Mouse (Mus musculus) limb, embryonic 14.5 days (tissue): Measurements from ENCODE around the gene Arl9. TPM values are rescaled to one million over a fixed set of nuclear protein-coding genes. Genes with fewer than 3 reads are reported as not detected.

ENCODE experiments used
- ATAC-seq: fragments of 200-750 bp; cut with Nextera tagmentation; 2 replicates; pipeline ENCODE4 v1.8.0; 2017; ENCODE audit warnings: low read depth, moderate number of reproducible peaks, moderate TSS enrichment; ENCODE audit not compliant: low FRiP score
- DNase-seq: peaks from one replicate; pipeline ENCODE4 v3.0.0-alpha.2; 2015; ENCODE audit warnings: low spot score
- H3K27ac ChIP-seq: fragments of 300-500 bp; sonication (generic); replicated peaks from 2 replicates; pipeline ENCODE4 v1.5.1; 2014; ENCODE audit warnings: low read depth, mild to moderate bottlenecking, low read length, moderate library complexity, mixed read lengths
- H3K27me3 ChIP-seq: fragments of 300-500 bp; sonication (generic); 2 replicates; pipeline ENCODE4 v1.6.1; 2014; ENCODE audit warnings: low read length, mixed read lengths; ENCODE audit not compliant: control insufficient read depth, insufficient read depth
- H3K36me3 ChIP-seq: fragments of 300-500 bp; sonication (generic); 2 replicates; pipeline ENCODE4 v1.6.1; 2014; ENCODE audit warnings: mild to moderate bottlenecking, low read length, moderate library complexity, mixed read lengths; ENCODE audit not compliant: control insufficient read depth, insufficient read depth
- H3K4me1 ChIP-seq: fragments of 300-500 bp; sonication (generic); 2 replicates; pipeline ENCODE4 v1.6.1; 2014; ENCODE audit warnings: antibody characterized with exemption, low read length, mixed read lengths; ENCODE audit not compliant: control insufficient read depth, insufficient read depth
- H3K4me2 ChIP-seq: fragments of 300-500 bp; sonication (generic); replicated peaks from 2 replicates; pipeline ENCODE4 v1.6.1; 2014; ENCODE audit warnings: low read depth, mild to moderate bottlenecking, low read length, moderate library complexity; ENCODE audit not compliant: severe bottlenecking
- H3K4me3 ChIP-seq: fragments of 300-500 bp; sonication (generic); replicated peaks from 2 replicates; pipeline ENCODE4 v1.5.1; 2014; ENCODE audit warnings: low read length
- H3K9ac ChIP-seq: fragments of 300-500 bp; sonication (generic); 2 replicates; pipeline ENCODE4 v1.6.1; 2014; ENCODE audit warnings: mild to moderate bottlenecking, low read depth, low read length, moderate library complexity; ENCODE audit not compliant: severe bottlenecking
- H3K9me3 ChIP-seq: fragments of 300-500 bp; sonication (generic); 2 replicates; pipeline ENCODE4 v1.6.1; 2016; ENCODE audit warnings: low read length; ENCODE audit not compliant: control insufficient read depth
- POLR2A ChIP-seq: fragments of 200-500 bp; IDR thresholded peaks from 2 replicates; pipeline ENCODE4 v1.8.0; 2012; ENCODE audit warnings: inconsistent platforms, mild to moderate bottlenecking, moderate library complexity, borderline replicate concordance; ENCODE audit not compliant: insufficient read depth, insufficient read length; ENCODE audit errors: extremely low read depth
- WGBS: fragments of 180-500 bp; shearing (Covaris S2); extraction: QIAGEN DNeasy Blood & Tissue Kit; methylation state at CpG from one replicate; pipeline ENCODE4 v1.1.7; 2014; 5-methylcytosine and 5-hydroxymethylcytosine counted together
- polyA plus RNA-seq, 2 experiments: library from polyadenylated mRNA; depleted of rRNA in 1 of 2; stranded (reverse) in 1 of 2; unstranded in 1 of 2; fragments of >200 nt; fragmentation: Nextera tagmentation in 1 of 2; extraction: Ambion mirVana in 1 of 2; gene quantifications; 2 replicates each; pipeline versions ENCODE4 v1.2.1 to v1.2.3; 2012 to 2014

Arl9 gene
- polyA plus RNA-seq, 2 experiments: 0.58 TPM; not detected in 1

DNA sequence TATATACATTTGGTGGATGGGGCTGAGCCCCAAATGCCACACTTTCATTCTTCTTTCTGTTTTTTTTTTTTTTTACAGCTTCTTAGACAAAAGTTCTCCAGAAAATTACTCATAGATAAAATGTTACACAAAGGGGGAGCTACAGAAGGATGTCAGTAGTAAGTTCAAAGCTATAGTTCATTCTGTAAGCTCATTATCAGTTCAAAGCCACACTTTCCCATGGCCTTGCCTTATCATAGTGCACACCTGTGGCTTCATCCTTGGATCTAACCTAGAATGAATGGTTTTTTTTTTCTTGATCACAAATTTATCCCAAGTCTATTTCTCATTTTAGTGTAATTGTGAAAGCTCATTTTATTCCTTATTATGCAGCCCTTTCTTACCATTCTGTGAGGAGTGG, 35.5 kb downstream of the Arl9 start:
- no peaks in the 10 kb centered on the region for H3K27me3 ChIP-seq
- DNase-seq: no peak
- ATAC-seq: no peak
- H3K9ac ChIP-seq: no peak overlapping the region
- no peak for TF ChIP-seq POLR2A
- no peak overlapping the region for H3K27ac ChIP-seq
- H3K4me2 ChIP-seq: no peak overlapping the region
- H3K4me1 ChIP-seq: no peaks in the 10 kb centered on the region
- H3K4me3 ChIP-seq: no peak overlapping the region
- no peaks in the 10 kb centered on the region for H3K9me3 ChIP-seq
- H3K36me3 ChIP-seq: no peaks in the 10 kb centered on the region

DNA sequence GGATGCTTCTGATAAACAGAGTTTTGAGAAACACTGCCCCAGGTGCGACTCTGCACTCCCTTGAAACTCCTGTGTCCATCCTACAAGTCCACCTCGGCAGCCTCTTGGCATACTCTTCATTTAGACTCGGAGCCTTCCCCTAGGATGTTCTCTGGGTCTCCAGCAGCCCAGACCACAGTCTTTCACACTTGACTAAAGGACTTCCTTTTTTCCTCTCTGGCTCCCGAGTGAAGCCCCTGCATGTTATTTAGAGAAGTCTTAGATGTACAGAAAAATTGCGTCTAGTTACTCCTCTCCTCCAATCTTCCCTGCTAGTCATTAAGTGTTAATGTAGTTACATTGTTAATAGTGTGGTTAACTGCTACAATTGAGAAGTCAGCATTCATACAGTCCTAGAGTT, 40.5 kb downstream of the Arl9 start:
- TF ChIP-seq POLR2A: no peak
- H3K36me3 ChIP-seq: no peaks in the 10 kb centered on the region
- DNase-seq: no peak
- no peak overlapping the region for H3K9ac ChIP-seq
- H3K4me2 ChIP-seq: no peak overlapping the region
- H3K9me3 ChIP-seq: no peaks in the 10 kb centered on the region
- no peak overlapping the region for H3K27ac ChIP-seq
- no peak for ATAC-seq
- WGBS: 65% methylated on average over 5 of the region's 5 CpGs
- H3K4me3 ChIP-seq: no peak overlapping the region
- no peaks in the 10 kb centered on the region for H3K27me3 ChIP-seq
- 0 out of 2 replicates have a peak, but pooled peaks cover 3% of the 10 kb centered on the region for H3K4me1 ChIP-seq

DNA sequence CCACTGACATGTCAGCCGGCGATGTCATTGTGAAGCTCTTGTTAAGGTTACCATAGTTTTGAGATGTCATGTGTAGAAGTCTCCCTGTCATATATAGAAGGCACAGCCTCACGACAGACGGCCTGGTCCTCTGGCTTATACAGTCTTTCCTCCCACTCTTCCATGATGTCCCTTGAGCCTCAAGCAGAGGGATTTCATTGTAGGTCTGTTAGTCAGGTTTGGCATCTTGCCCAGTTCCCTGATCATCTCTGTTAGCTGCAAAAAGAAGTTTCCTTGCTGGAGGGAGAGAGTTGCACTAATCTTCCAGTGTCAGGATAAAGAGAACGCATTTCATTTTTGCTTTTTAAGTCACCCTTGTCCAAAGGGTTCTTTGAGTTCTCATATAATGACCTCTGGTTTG, 48.8 kb downstream of the Arl9 start:
- Histone ChIP-seq H3K4me2 (no peak overlapping the region), H3K27ac (no peak overlapping the region), H3K9me3 (no peaks in the 10 kb centered on the region), H3K4me3 (no peak overlapping the region), H3K4me1 (no peaks in the 10 kb centered on the region), H3K27me3 (no peaks in the 10 kb centered on the region), H3K9ac (no peak overlapping the region), H3K36me3 (no peaks in the 10 kb centered on the region)
- 95% methylated on average over 5 of the region's 5 CpGs for WGBS
- ATAC-seq (no peak), DNase-seq (no peak)
- TF ChIP-seq POLR2A: no peak

DNA sequence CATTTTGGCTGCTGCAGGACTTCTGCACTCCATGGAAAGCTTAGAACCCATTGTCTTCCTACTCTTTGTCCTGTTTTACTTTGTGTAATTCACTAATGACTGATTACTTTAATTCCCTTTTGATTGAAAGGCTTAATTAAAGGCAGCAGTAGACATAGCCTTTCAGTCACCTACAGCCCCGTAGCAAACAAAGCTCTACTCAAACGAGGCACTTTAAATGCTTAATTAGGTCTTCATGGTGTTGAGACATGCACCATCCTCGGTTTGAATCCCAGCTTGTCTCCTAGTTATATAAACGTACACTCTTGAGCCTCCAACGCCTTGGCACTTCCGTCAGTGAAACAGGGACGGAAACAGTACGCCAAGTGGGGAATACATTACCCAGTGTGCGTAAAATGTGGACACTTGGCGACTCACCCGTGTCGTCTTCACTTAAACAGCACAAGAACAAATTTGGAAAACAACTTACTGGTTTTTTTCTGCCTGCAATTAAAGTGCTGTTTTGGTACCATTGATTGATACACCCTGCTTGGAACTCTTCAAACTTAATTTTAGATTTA, 53.1 kb downstream of the Arl9 start:
- WGBS: 64% methylated on average over 12 of the region's 12 CpGs
- Histone ChIP-seq H3K27me3 (no peaks in the 10 kb centered on the region), H3K4me1 (no peaks in the 10 kb centered on the region), H3K9ac (no peak overlapping the region), H3K36me3 (no peaks in the 10 kb centered on the region), H3K27ac (no peak overlapping the region), H3K9me3 (no peaks in the 10 kb centered on the region), H3K4me2 (no peak overlapping the region), H3K4me3 (no peak overlapping the region)
- DNase-seq (no peak), ATAC-seq (no peak)
- TF ChIP-seq POLR2A: no peak

Other genes with a start within 250 kb of the Arl9 start
- 24.0 and 24.9 TPM in 2 replicates for gene Aasdh, start 98.5 kb upstream of the Arl9 start, polyA plus RNA-seq (2012; rRNA removed)
- gene Aasdh, start 98.5 kb upstream of the Arl9 start, polyA plus RNA-seq (2014; fragmentation: Nextera tagmentation; extraction: Ambion mirVana): 15.1 and 15.4 TPM in 2 replicates
- 123 and 146 TPM in 2 replicates for gene Paics, start 52.7 kb upstream of the Arl9 start, polyA plus RNA-seq (2012; rRNA removed)
- 254 and 266 TPM in 2 replicates for gene Paics, start 52.7 kb upstream of the Arl9 start, polyA plus RNA-seq (2014; fragmentation: Nextera tagmentation; extraction: Ambion mirVana)
- gene Ppat, start 52.5 kb upstream of the Arl9 start, polyA plus RNA-seq (2012; rRNA removed): 13.2 and 14.1 TPM in 2 replicates
- gene Ppat, start 52.5 kb upstream of the Arl9 start, polyA plus RNA-seq (2014; fragmentation: Nextera tagmentation; extraction: Ambion mirVana): 21.8 and 24.0 TPM in 2 replicates
- 83.0 and 96.8 TPM in 2 replicates for gene Srp72, start 29.4 kb upstream of the Arl9 start, polyA plus RNA-seq (2012; rRNA removed)
- gene Srp72, start 29.4 kb upstream of the Arl9 start, polyA plus RNA-seq (2014; fragmentation: Nextera tagmentation; extraction: Ambion mirVana): 102 and 108 TPM in 2 replicates
- gene Thegl, start 12.0 kb downstream of the Arl9 start, polyA plus RNA-seq (2012; rRNA removed): 0.05 and 0.13 TPM in 2 replicates
- 0.25 TPM in 1 of 2 replicates, not detected in the other for gene Thegl, start 12.0 kb downstream of the Arl9 start, polyA plus RNA-seq (2014; fragmentation: Nextera tagmentation; extraction: Ambion mirVana)
- gene Hopx, start 111.1 kb downstream of the Arl9 start, polyA plus RNA-seq (2012; rRNA removed): 12.2 and 13.2 TPM in 2 replicates
- 1.9 and 2.5 TPM in 2 replicates for gene Hopx, start 111.1 kb downstream of the Arl9 start, polyA plus RNA-seq (2014; fragmentation: Nextera tagmentation; extraction: Ambion mirVana)
- 4.6 TPM in 2 replicates for gene Spink2, start 207.4 kb downstream of the Arl9 start, polyA plus RNA-seq (2012; rRNA removed)
- 3.7 and 3.8 TPM in 2 replicates for gene Spink2, start 207.4 kb downstream of the Arl9 start, polyA plus RNA-seq (2014; fragmentation: Nextera tagmentation; extraction: Ambion mirVana)